ENCODE assay signal across 10 mouse cellular contexts in genomic region chr1:134764831-134765458, GRCm38 (mm10).
DNase-seq lines count a peak whose midpoint lies in the region; ATAC-seq and TF ChIP-seq lines count a peak whose summit lies in the region.
"Had no signal": no experiment of that assay in that cellular context is flagged by ENCODE, and none has a peak within 500 bp of the region (broad histone marks: within the 10 kb centered on the region; RNA-seq: fewer than 3 reads in every experiment).

No protein-coding gene starts in this region.

- H3K27me3 ChIP-seq in hindbrain, embryonic 10.5 days (ENCODE audit: insufficient read depth, poor library complexity, severe bottlenecking), result no peaks in the 10 kb centered on the region
- no peaks in the 10 kb centered on the region for H3K27me3 ChIP-seq in hindbrain, embryonic 11.5 days (ENCODE audit: control insufficient read depth, insufficient read depth, low read length)
- H3K27me3 ChIP-seq in midbrain, embryonic 11.5 days (ENCODE audit: control insufficient read depth, insufficient read depth, low read length), result no peaks in the 10 kb centered on the region
- H3K27me3 ChIP-seq in midbrain, embryonic 10.5 days (ENCODE audit: low read depth, poor library complexity, severe bottlenecking), result no peaks in the 10 kb centered on the region
- H3K27me3 ChIP-seq in hindbrain, embryonic 15.5 days, result no peaks in the 10 kb centered on the region
- no peaks in the 10 kb centered on the region for H3K27me3 ChIP-seq in stomach, embryonic 14.5 days (ENCODE audit: control insufficient read depth, insufficient read depth, low read length)
- H3K27me3 ChIP-seq in cerebellum, adult 2 months (ENCODE audit: control insufficient read depth, insufficient read depth, low read length), result no peaks in the 10 kb centered on the region

- 54% methylated on average over 7 of the region's 7 CpGs for WGBS in hindbrain, embryonic 10.5 days
- 54% methylated on average over 7 of the region's 7 CpGs for WGBS in hindbrain, embryonic 11.5 days
- WGBS in midbrain, embryonic 11.5 days, result 64% methylated on average over 7 of the region's 7 CpGs
- 59% methylated on average over 7 of the region's 7 CpGs for WGBS in midbrain, embryonic 10.5 days
- 42% methylated on average over 7 of the region's 7 CpGs for WGBS in hindbrain, embryonic 15.5 days
- 26% methylated on average over 7 of the region's 7 CpGs for WGBS in stomach, embryonic 14.5 days
- 62% methylated on average over 7 of the region's 7 CpGs for WGBS in cerebellum, adult 2 months

- no peak for TF ChIP-seq CTCF in cerebellum, adult 2 months (IDR thresholded peaks at IDR 0.05; ENCODE audit: borderline replicate concordance, insufficient read depth, low read depth, low read length)

- peak overlapping the region; percentile 62 for H3K27ac ChIP-seq in hindbrain, embryonic 10.5 days
- H3K27ac ChIP-seq in hindbrain, embryonic 11.5 days (ENCODE audit: low read depth, low read length), result no peak overlapping the region
- H3K27ac ChIP-seq in midbrain, embryonic 11.5 days (ENCODE audit: low read depth, low read length), result no peak overlapping the region
- H3K27ac ChIP-seq in midbrain, embryonic 10.5 days (replicated peaks), result no peak overlapping the region
- H3K27ac ChIP-seq in hindbrain, embryonic 15.5 days (replicated peaks), result peak overlapping the region; percentile 20; the same call in 1 of the 2 replicates
- H3K27ac ChIP-seq in stomach, embryonic 14.5 days (ENCODE audit: low read length), result peak overlapping the region; percentile 95
- H3K27ac ChIP-seq in cerebellum, adult 2 months (ENCODE audit: insufficient read depth, low read length), result no peak overlapping the region

- no peaks in the 10 kb centered on the region for H3K9me3 ChIP-seq in hindbrain, embryonic 10.5 days
- H3K9me3 ChIP-seq in hindbrain, embryonic 11.5 days (ENCODE audit: control insufficient read depth, low read length), result no peaks in the 10 kb centered on the region
- H3K9me3 ChIP-seq in midbrain, embryonic 11.5 days (ENCODE audit: control insufficient read depth, low read length), result no peaks in the 10 kb centered on the region
- H3K9me3 ChIP-seq in midbrain, embryonic 10.5 days (replicated peaks), result no peaks in the 10 kb centered on the region
- H3K9me3 ChIP-seq in hindbrain, embryonic 15.5 days, result no peaks in the 10 kb centered on the region
- no peaks in the 10 kb centered on the region for H3K9me3 ChIP-seq in stomach, embryonic 14.5 days (ENCODE audit: control insufficient read depth, low read depth, low read length)

- TF ChIP-seq POLR2A in cerebellum, adult 2 months (IDR thresholded peaks at IDR 0.05; ENCODE audit: borderline replicate concordance, insufficient read depth, low read length), result no peak

- ATAC-seq in hindbrain, embryonic 11.5 days (ENCODE audit: low FRiP score), result no peak
- no peak for ATAC-seq in midbrain, embryonic 11.5 days (ENCODE audit: low FRiP score)
- no peak for ATAC-seq in hindbrain, embryonic 15.5 days (ENCODE audit: low FRiP score, low read depth)
- ATAC-seq in stomach, embryonic 14.5 days (ENCODE audit: insufficient number of reproducible peaks, insufficient read depth, low FRiP score, low read depth), result peak; percentile 46; the same call in 1 of the 2 replicates

- no peak overlapping the region for H3K4me2 ChIP-seq in hindbrain, embryonic 11.5 days (replicated peaks; ENCODE audit: low read depth, low read length)
- no peak overlapping the region for H3K4me2 ChIP-seq in midbrain, embryonic 11.5 days
- H3K4me2 ChIP-seq in hindbrain, embryonic 15.5 days, result no peak overlapping the region
- H3K4me2 ChIP-seq in stomach, embryonic 14.5 days (replicated peaks; ENCODE audit: low read depth, low read length), result no peak overlapping the region

- peaks cover 7% of the 10 kb centered on the region; the same call in 1 of the 2 replicates for H3K36me3 ChIP-seq in hindbrain, embryonic 10.5 days
- H3K36me3 ChIP-seq in hindbrain, embryonic 11.5 days (ENCODE audit: control insufficient read depth, insufficient read depth, low read length), result no peaks in the 10 kb centered on the region
- no peaks in the 10 kb centered on the region for H3K36me3 ChIP-seq in midbrain, embryonic 11.5 days (ENCODE audit: control insufficient read depth, insufficient read depth, low read length)
- peaks cover 11% of the 10 kb centered on the region; the same call in 1 of the 2 replicates for H3K36me3 ChIP-seq in midbrain, embryonic 10.5 days
- peaks cover 7% of the 10 kb centered on the region; the same call in 1 of the 2 replicates for H3K36me3 ChIP-seq in hindbrain, embryonic 15.5 days
- peaks cover 6% of the 10 kb centered on the region; the same call in 1 of the 2 replicates for H3K36me3 ChIP-seq in stomach, embryonic 14.5 days (ENCODE audit: control insufficient read depth, insufficient read depth, low read length)

- H3K9ac ChIP-seq in hindbrain, embryonic 11.5 days (ENCODE audit: low read depth, low read length), result no peak overlapping the region
- H3K9ac ChIP-seq in midbrain, embryonic 11.5 days (ENCODE audit: low read length), result no peak overlapping the region
- no peak overlapping the region for H3K9ac ChIP-seq in hindbrain, embryonic 15.5 days
- H3K9ac ChIP-seq in stomach, embryonic 14.5 days (replicated peaks; ENCODE audit: low read depth, low read length), result no peak overlapping the region

- no peak for DNase-seq in hindbrain, embryonic 10.5 days (ENCODE audit: low spot score)
- DNase-seq in hindbrain, embryonic 11.5 days (ENCODE audit: low spot score), result no peak
- peak; percentile 41 for DNase-seq in midbrain, embryonic 11.5 days (ENCODE audit: low spot score, missing footprints)
- DNase-seq in midbrain, embryonic 10.5 days (ENCODE audit: low spot score), result no peak
- DNase-seq in cerebellum, adult 2 months, result no peak
- no peak for DNase-seq in layer of hippocampus, postnatal 25 days (ENCODE audit: extremely low spot score in 1 of 2, low spot score in 1 of 2)
- DNase-seq: cerebellum, adult 9-11 months had no signal

- H3K4me3 ChIP-seq in hindbrain, embryonic 10.5 days, result no peak overlapping the region
- no peak overlapping the region for H3K4me3 ChIP-seq in hindbrain, embryonic 11.5 days (ENCODE audit: low read depth, low read length)
- H3K4me3 ChIP-seq in midbrain, embryonic 11.5 days (ENCODE audit: low read depth, low read length), result no peak overlapping the region
- H3K4me3 ChIP-seq in midbrain, embryonic 10.5 days, result no peak overlapping the region
- H3K4me3 ChIP-seq in hindbrain, embryonic 15.5 days, result no peak overlapping the region
- H3K4me3 ChIP-seq in stomach, embryonic 14.5 days (ENCODE audit: low read depth, low read length), result no peak overlapping the region
- no peak overlapping the region for H3K4me3 ChIP-seq in cerebellum, adult 2 months (replicated peaks; ENCODE audit: insufficient read depth, low read depth, low read length)
- H3K4me3 ChIP-seq: erythroblast, embryonic 14.5 days had no signal

- H3K4me1 ChIP-seq in hindbrain, embryonic 10.5 days (replicated peaks), result peaks cover 10% of the 10 kb centered on the region
- no peaks in the 10 kb centered on the region for H3K4me1 ChIP-seq in hindbrain, embryonic 11.5 days (replicated peaks; ENCODE audit: control insufficient read depth, insufficient read depth, low read length)
- H3K4me1 ChIP-seq in midbrain, embryonic 11.5 days (ENCODE audit: control insufficient read depth, insufficient read depth, low read length), result no peaks in the 10 kb centered on the region
- peaks cover 9% of the 10 kb centered on the region for H3K4me1 ChIP-seq in midbrain, embryonic 10.5 days
- 0 out of 2 replicates have a peak, but pooled peaks cover 6% of the 10 kb centered on the region for H3K4me1 ChIP-seq in hindbrain, embryonic 15.5 days (replicated peaks)
- H3K4me1 ChIP-seq in stomach, embryonic 14.5 days (ENCODE audit: control insufficient read depth, insufficient read depth, low read length), result peaks cover 26% of the 10 kb centered on the region
- peaks cover 5% of the 10 kb centered on the region for H3K4me1 ChIP-seq in cerebellum, adult 2 months (ENCODE audit: control insufficient read depth, insufficient read depth, low read length)

Comparison
In these comparisons a context has a peak if more than half of its experiments do, and no peak if none do; other contexts are left out.
1. H3K27ac ChIP-seq: peak in hindbrain, embryonic 10.5 days (single experiment), hindbrain, embryonic 15.5 days (single experiment) and stomach, embryonic 14.5 days (single experiment); none in hindbrain, embryonic 11.5 days (single experiment), midbrain, embryonic 11.5 days (single experiment), midbrain, embryonic 10.5 days (single experiment) and cerebellum, adult 2 months (single experiment).